Mouse (Mus musculus): ENCODE measurements around the gene Esyt1. TPM values are rescaled to one million over a fixed set of nuclear protein-coding genes. Genes with fewer than 3 reads are reported as not detected.

Esyt1 gene
- total and polyA plus RNA-seq, 2 experiments from 2014 or later, result 13.0 to 41.5 TPM

GRCm38 (mm10) chr10:128504641-128505370 lies 20.9 kb downstream of the Esyt1 start:
- Histone ChIP-seq H3K27ac (ENCODE audit: low read depth) (peak overlapping the region; percentile 18; the same call in 1 of the 2 replicates), H3K9ac (replicated peaks; ENCODE audit: low read depth, low read length) (no peak overlapping the region), H3K4me2 (ENCODE audit: low read depth, low read length) (no peak overlapping the region), H3K36me3 (replicated peaks; ENCODE audit: control insufficient read depth, insufficient read depth, low read length) (peaks cover 8% of the 10 kb centered on the region), H3K4me1 (ENCODE audit: control insufficient read depth, insufficient read depth) (peaks cover 14% of the 10 kb centered on the region), H3K9me3 (replicated peaks; ENCODE audit: control insufficient read depth, low read length) (no peaks in the 10 kb centered on the region), H3K4me3 (ENCODE audit: low read depth, low read length) (no peak overlapping the region), H3K27me3 (ENCODE audit: control insufficient read depth, insufficient read depth, low read length) (no peaks in the 10 kb centered on the region)
- TF ChIP-seq CTCF (IDR thresholded peaks at IDR 0.05; ENCODE audit: low read depth), result no peak
- TF ChIP-seq EP300 (IDR thresholded peaks at IDR 0.05; ENCODE audit: low read depth), result no peak
- ATAC-seq (ENCODE audit: insufficient read depth, low read depth) (no peak), DNase-seq (ENCODE audit: low spot score) (no peak)
- WGBS, result 60% methylated on average over 9 of the region's 9 CpGs

GRCm38 (mm10) chr10:128504012-128504411 lies 21.7 kb downstream of the Esyt1 start:
- Histone ChIP-seq H3K27ac (ENCODE audit: low read depth) (peak overlapping the region; percentile 18; the same call in 1 of the 2 replicates), H3K9ac (replicated peaks; ENCODE audit: low read depth, low read length) (no peak overlapping the region), H3K4me1 (ENCODE audit: control insufficient read depth, insufficient read depth) (peaks cover 14% of the 10 kb centered on the region), H3K4me2 (ENCODE audit: low read depth, low read length) (no peak overlapping the region), H3K36me3 (replicated peaks; ENCODE audit: control insufficient read depth, insufficient read depth, low read length) (peaks cover 2% of the 10 kb centered on the region; the same call in 1 of the 2 replicates), H3K9me3 (replicated peaks; ENCODE audit: control insufficient read depth, low read length) (no peaks in the 10 kb centered on the region), H3K4me3 (ENCODE audit: low read depth, low read length) (no peak overlapping the region), H3K27me3 (ENCODE audit: control insufficient read depth, insufficient read depth, low read length) (no peaks in the 10 kb centered on the region)
- no peak for TF ChIP-seq EP300 (IDR thresholded peaks at IDR 0.05; ENCODE audit: low read depth)
- no peak for TF ChIP-seq CTCF (IDR thresholded peaks at IDR 0.05; ENCODE audit: low read depth)
- 78% methylated on average over 3 of the region's 3 CpGs for whole genome bisulfite sequencing
- ATAC-seq (ENCODE audit: insufficient read depth, low read depth) (no peak), DNase-seq (ENCODE audit: low spot score) (no peak)

GRCm38 (mm10) chr10:128503532-128503931 lies 22.1 kb downstream of the Esyt1 start:
- 82% methylated on average over 8 of the region's 8 CpGs for WGBS
- DNase-seq (ENCODE audit: low spot score), result no peak
- Histone ChIP-seq H3K9ac (replicated peaks; ENCODE audit: low read depth, low read length) (no peak overlapping the region), H3K36me3 (replicated peaks; ENCODE audit: control insufficient read depth, insufficient read depth, low read length) (no peaks in the 10 kb centered on the region), H3K4me3 (ENCODE audit: low read depth, low read length) (no peak overlapping the region), H3K9me3 (replicated peaks; ENCODE audit: control insufficient read depth, low read length) (no peaks in the 10 kb centered on the region), H3K27ac (ENCODE audit: low read depth) (no peak overlapping the region; the same call in 1 of the 2 replicates), H3K4me1 (ENCODE audit: control insufficient read depth, insufficient read depth) (peaks cover 14% of the 10 kb centered on the region), H3K27me3 (ENCODE audit: control insufficient read depth, insufficient read depth, low read length) (no peaks in the 10 kb centered on the region), H3K4me2 (ENCODE audit: low read depth, low read length) (no peak overlapping the region)
- no peak for TF ChIP-seq CTCF (IDR thresholded peaks at IDR 0.05; ENCODE audit: low read depth)
- TF ChIP-seq EP300 (IDR thresholded peaks at IDR 0.05; ENCODE audit: low read depth), result no peak
- ATAC-seq (ENCODE audit: insufficient read depth, low read depth), result no peak

- ATAC-seq (ENCODE audit: insufficient read depth, low read depth), result no peak
- Histone ChIP-seq H3K36me3 (replicated peaks; ENCODE audit: control insufficient read depth, insufficient read depth, low read length) (no peaks in the 10 kb centered on the region), H3K9me3 (replicated peaks; ENCODE audit: control insufficient read depth, low read length) (no peaks in the 10 kb centered on the region), H3K9ac (replicated peaks; ENCODE audit: low read depth, low read length) (no peak overlapping the region), H3K27ac (ENCODE audit: low read depth) (no peak overlapping the region), H3K4me2 (ENCODE audit: low read depth, low read length) (no peak overlapping the region), H3K27me3 (ENCODE audit: control insufficient read depth, insufficient read depth, low read length) (no peaks in the 10 kb centered on the region), H3K4me1 (ENCODE audit: control insufficient read depth, insufficient read depth) (peaks cover 14% of the 10 kb centered on the region), H3K4me3 (ENCODE audit: low read depth, low read length) (no peak overlapping the region)
- 57% methylated on average over 5 of the region's 5 CpGs for WGBS
- no peak for TF ChIP-seq EP300 (IDR thresholded peaks at IDR 0.05; ENCODE audit: low read depth)
- no peak for DNase-seq (ENCODE audit: low spot score)
These were observed 23.3 kb downstream of the Esyt1 start for GRCm38 (mm10) chr10:128502341-128502740.

- H3K9me3 ChIP-seq (replicated peaks; ENCODE audit: control insufficient read depth, low read length), result no peaks in the 10 kb centered on the region
- H3K4me1 ChIP-seq (ENCODE audit: control insufficient read depth, insufficient read depth), result peaks cover 22% of the 10 kb centered on the region
- H3K27ac ChIP-seq (ENCODE audit: low read depth), result peak overlapping the region; percentile 98
- H3K4me2 ChIP-seq (ENCODE audit: low read depth, low read length), result peak overlapping the region; percentile 76
- no peaks in the 10 kb centered on the region for H3K27me3 ChIP-seq (ENCODE audit: control insufficient read depth, insufficient read depth, low read length)
- under 1% methylated on average over 21 of the region's 21 CpGs for WGBS
- H3K36me3 ChIP-seq (replicated peaks; ENCODE audit: control insufficient read depth, insufficient read depth, low read length), result no peaks in the 10 kb centered on the region
- peak overlapping the region; percentile 74 for H3K9ac ChIP-seq (replicated peaks; ENCODE audit: low read depth, low read length)
- peak overlapping the region; percentile 58 for H3K4me3 ChIP-seq (ENCODE audit: low read depth, low read length)
- TF ChIP-seq EP300 (IDR thresholded peaks at IDR 0.05; ENCODE audit: low read depth) (no peak), CTCF (IDR thresholded peaks at IDR 0.05; ENCODE audit: low read depth) (no peak)
- ATAC-seq (ENCODE audit: insufficient read depth, low read depth) (peak; percentile 24), DNase-seq (ENCODE audit: low spot score) (peak; percentile 63)
These were observed 26.5 kb downstream of the Esyt1 start for GRCm38 (mm10) chr10:128499116-128499671.
